Mouse (Mus musculus) inflammation-experienced regulatory T-cells, adult 16 weeks (primary cell): ENCODE measurements around the gene Spock3. TPM values are rescaled to one million over a fixed set of nuclear protein-coding genes. Genes with fewer than 3 reads are reported as not detected.

Experiments used
- polyA plus RNA-seq: library from polyadenylated mRNA; unstranded; fragments of 100-300 nt; shearing (Covaris generic); gene quantifications from one replicate; pipeline ENCODE4 v1.2.1, GENCODE M21; 2017

Gene Spock3
- polyA plus RNA-seq = not detected

DNA sequence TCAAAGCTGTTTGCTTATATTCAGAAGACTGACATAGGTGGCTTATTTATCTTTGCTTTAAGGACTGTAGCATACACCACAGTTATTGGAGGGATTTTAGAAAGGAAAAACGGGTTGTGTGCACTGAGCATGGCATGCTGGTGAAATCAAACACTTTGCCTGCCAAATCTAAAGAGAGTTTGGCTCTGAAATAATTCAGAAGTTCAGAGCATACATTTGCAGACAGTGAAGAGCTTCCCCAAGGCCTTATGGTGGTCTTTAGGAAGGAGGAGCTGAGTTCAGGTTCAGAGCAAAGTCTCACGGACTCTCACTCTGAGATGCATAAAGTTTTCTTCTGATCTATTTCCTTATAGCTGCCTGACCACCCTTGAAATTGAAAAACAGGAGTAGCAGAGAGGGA is at the start of gene Spock3:
TSS of gene Spock3 (plus strand) at position 301 of the 400 bp plus-strand sequence.

